In genomic region chr2:94178321-94179029, GRCm38 (mm10) we compare ENCODE assay signal across 8 mouse cellular contexts. TPM values are rescaled to one million over a fixed set of nuclear protein-coding genes. Genes with fewer than 3 reads are reported as not detected.
A peak's percentile ranks its signal among the peaks of the same experiment; 100 is the strongest.
DNase-seq lines count a peak whose midpoint lies in the region; ATAC-seq and TF ChIP-seq lines count a peak whose summit lies in the region.

No protein-coding gene starts in this region.

- peak; percentile 99 for ATAC-seq in forebrain, embryonic 15.5 days (replicated peaks)
- ATAC-seq in lung, embryonic 14.5 days (ENCODE audit: insufficient read depth), result peak; percentile 99

- no peak overlapping the region for H3K27ac ChIP-seq in forebrain, embryonic 15.5 days (replicated peaks)
- peak overlapping the region; percentile 85 for H3K27ac ChIP-seq in layer of hippocampus, adult 2 months
- 0 out of 2 replicates have a peak overlapping the region, but pooled peaks have one; percentile 42 for H3K27ac ChIP-seq in lung, embryonic 14.5 days (ENCODE audit: low read depth)
- H3K27ac ChIP-seq in olfactory bulb, adult 2 months (ENCODE audit: insufficient read depth, low read depth, low read length), result no peak overlapping the region
- H3K27ac ChIP-seq in thymus, adult 2 months (ENCODE audit: control insufficient read depth, insufficient read depth, low read length), result no peak overlapping the region

- peak; percentile 85 for DNase-seq in ES-CJ7 (ENCODE audit: low read depth, low spot score)
- peak; percentile 78 for DNase-seq in cerebellum, adult 11 months
- peak; percentile 88 to 92 for DNase-seq in heart, postnatal 36 days
- peak; percentile 89 to 91 for DNase-seq in layer of hippocampus, adult 2 months (ENCODE audit: low spot score in 2 of 2)
- peak; percentile 96 for DNase-seq in lung, embryonic 14.5 days
- peak; percentile 88 for DNase-seq in thymus, adult 2 months

- H3K4me2 ChIP-seq in forebrain, embryonic 15.5 days (replicated peaks), result peak overlapping the region; percentile 68
- H3K4me2 ChIP-seq in lung, embryonic 14.5 days, result peak overlapping the region; percentile 84

- H3K9me3 ChIP-seq in forebrain, embryonic 15.5 days, result no peaks in the 10 kb centered on the region
- no peaks in the 10 kb centered on the region for H3K9me3 ChIP-seq in lung, embryonic 14.5 days (ENCODE audit: low read depth, low read length)

- under 1% methylated on average over 22 of the region's 22 CpGs for WGBS in forebrain, embryonic 15.5 days
- under 1% methylated on average over 22 of the region's 22 CpGs for WGBS in lung, embryonic 14.5 days
- WGBS in olfactory bulb, adult 2 months, result under 1% methylated on average over 22 of the region's 22 CpGs
- WGBS in thymus, adult 2 months, result 3% methylated on average over 22 of the region's 22 CpGs

- peak overlapping the region; percentile 78 for H3K9ac ChIP-seq in forebrain, embryonic 15.5 days (replicated peaks)
- H3K9ac ChIP-seq in lung, embryonic 14.5 days, result peak overlapping the region; percentile 97

- H3K4me1 ChIP-seq in forebrain, embryonic 15.5 days, result peaks cover 15% of the 10 kb centered on the region
- no peaks in the 10 kb centered on the region for H3K4me1 ChIP-seq in lung, embryonic 14.5 days (ENCODE audit: insufficient read depth)
- H3K4me1 ChIP-seq in olfactory bulb, adult 2 months (ENCODE audit: control insufficient read depth, insufficient read depth, low read length), result no peaks in the 10 kb centered on the region
- peaks cover 5% of the 10 kb centered on the region for H3K4me1 ChIP-seq in thymus, adult 2 months (replicated peaks; ENCODE audit: control insufficient read depth, insufficient read depth, low read length)

- 0 out of 2 replicates have a peak, but pooled peaks have one; percentile 25 for TF ChIP-seq POLR2A in olfactory bulb, adult 2 months (IDR thresholded peaks at IDR 0.05; ENCODE audit: insufficient read depth, low read depth, low read length)
- no peak for TF ChIP-seq POLR2A in thymus, adult 2 months (IDR thresholded peaks at IDR 0.05; ENCODE audit: control insufficient read depth, extremely low read depth, insufficient read depth, low read length, poor library complexity)

- no peaks in the 10 kb centered on the region for H3K36me3 ChIP-seq in forebrain, embryonic 15.5 days
- no peaks in the 10 kb centered on the region for H3K36me3 ChIP-seq in lung, embryonic 14.5 days (ENCODE audit: insufficient read depth)
- H3K36me3 ChIP-seq in thymus, adult 2 months (ENCODE audit: control insufficient read depth, insufficient read depth, low read length), result no peaks in the 10 kb centered on the region

- no peak for TF ChIP-seq CTCF in layer of hippocampus, adult 2 months (conservative IDR thresholded peaks at IDR 0.05)
- TF ChIP-seq CTCF in lung, embryonic 14.5 days (IDR thresholded peaks at IDR 0.05; ENCODE audit: low read depth), result no peak
- TF ChIP-seq CTCF in olfactory bulb, adult 2 months (IDR thresholded peaks at IDR 0.05; ENCODE audit: insufficient read depth, low read depth, low read length), result no peak
- TF ChIP-seq CTCF in thymus, adult 2 months (IDR thresholded peaks at IDR 0.05; ENCODE audit: borderline replicate concordance, control insufficient read depth, extremely low read depth, insufficient read depth, low read length, poor library complexity), result no peak

- H3K4me3 ChIP-seq in forebrain, embryonic 15.5 days, result peak overlapping the region; percentile 77
- H3K4me3 ChIP-seq in layer of hippocampus, adult 2 months, result peak overlapping the region; percentile 68
- peak overlapping the region; percentile 96 for H3K4me3 ChIP-seq in lung, embryonic 14.5 days (ENCODE audit: low read depth, low read length)
- H3K4me3 ChIP-seq in olfactory bulb, adult 2 months (ENCODE audit: insufficient read depth, low read depth, low read length), result peak overlapping the region; percentile 80
- H3K4me3 ChIP-seq in thymus, adult 2 months (ENCODE audit: control insufficient read depth, insufficient read depth, low read length), result peak overlapping the region; percentile 93

- H3K27me3 ChIP-seq in forebrain, embryonic 15.5 days, result no peaks in the 10 kb centered on the region
- 0 out of 2 replicates have a peak, but pooled peaks cover 1% of the 10 kb centered on the region for H3K27me3 ChIP-seq in lung, embryonic 14.5 days (ENCODE audit: insufficient read depth, low read length)
- H3K27me3 ChIP-seq in thymus, adult 2 months (ENCODE audit: control insufficient read depth, insufficient read depth, low read length), result no peaks in the 10 kb centered on the region

- intact Hi-C loops in heart, postnatal 36 days (cut with DNase I), result loop anchor here (2.0 to 10.0 kb wide), 2 partner anchors 22 to 256 kb away; partner anchors contain the start of genes Api5 and Hsd17b12

RNA-seq across cellular contexts. Expression of gene Hsd17b12, which starts 20.7 kb away (rescaled TPM):
- polyA plus RNA-seq in forebrain, embryonic 15.5 days (2015; fragmentation: Nextera tagmentation; extraction: Ambion mirVana), result 119 and 122 TPM in 2 replicates
- total RNA-seq in heart, postnatal 36 days (2021), result 10 to 100 TPM; 18.4 to 19.2 TPM
- total RNA-seq in layer of hippocampus, adult 2 months (2021), result 10 to 100 TPM; 65.2 to 66.5 TPM
- polyA plus RNA-seq in lung, embryonic 14.5 days (2014; fragmentation: Nextera tagmentation; extraction: Ambion mirVana), result 127 and 128 TPM in 2 replicates
- not detected in 2 replicates for polyA plus RNA-seq in olfactory bulb, adult 2 months (2012; ENCODE audit: insufficient read depth, insufficient read length, low replicate concordance, missing spikeins)
- 15.2 and 18.5 TPM in 2 replicates for polyA plus RNA-seq in thymus, adult 2 months (2012; rRNA removed)

Comparison
In these comparisons a context has a peak if more than half of its experiments do, and no peak if none do; other contexts are left out.
1. H3K27ac ChIP-seq: peak in layer of hippocampus, adult 2 months (single experiment) and lung, embryonic 14.5 days (single experiment); none in forebrain, embryonic 15.5 days (single experiment), olfactory bulb, adult 2 months (single experiment) and thymus, adult 2 months (single experiment).
2. Peak in every context shown above with its lines, with median percentiles within 50 percentile points of each other: DNase-seq and H3K4me3 ChIP-seq.